Mouse (Mus musculus) cerebellum, postnatal 4 days (tissue): ENCODE results near the gene Ifna1.

Source experiments
- DNase-seq, 2 experiments: peaks; one replicate each; pipeline ENCODE4 v3.0.0; 2022; ENCODE audit warnings: low spot score in 2 of 2, mixed read lengths in 1 of 2

Gene Ifna1

GRCm38 (mm10) chr4:88872691-88873090 lies 22.8 kb downstream of the Ifna1 start:
- peak in 1 of 2 experiments; percentile 28 for DNase-seq

GRCm38 (mm10) chr4:88875435-88876095 lies 25.7 kb downstream of the Ifna1 start:
- DNase-seq: no peak

GRCm38 (mm10) chr4:88876520-88876919 lies 26.6 kb downstream of the Ifna1 start:
- no peak for DNase-seq

GRCm38 (mm10) chr4:88878246-88878645 lies 28.4 kb downstream of the Ifna1 start:
- DNase-seq: no peak

GRCm38 (mm10) chr4:88878772-88879171 lies 28.9 kb downstream of the Ifna1 start:
- no peak for DNase-seq

- no peak for DNase-seq
These were observed 30.2 kb downstream of the Ifna1 start, which contains the start of gene Ifne for GRCm38 (mm10) chr4:88880101-88880500. Ifne (minus strand) TSS chr4:88880201.

GRCm38 (mm10) chr4:88888236-88888635 lies 38.3 kb downstream of the Ifna1 start:
- DNase-seq: no peak

- DNase-seq: no peak
These were observed 43.4 kb downstream of the Ifna1 start for GRCm38 (mm10) chr4:88893201-88893754.
